Mouse (Mus musculus) G1E (cell line): ENCODE measurements around the gene Dysf.

Experiments used
- GATA2 ChIP-seq: IDR thresholded peaks from 2 replicates; pipeline ENCODE4 v1.6.1; 2012; ENCODE audit warnings: low read depth, low read length, inconsistent platforms, borderline replicate concordance
- TAL1 ChIP-seq: conservative IDR thresholded peaks from 2 replicates; pipeline ENCODE4 v1.6.1; 2012; ENCODE audit warnings: low read depth, low read length, inconsistent platforms, mixed read lengths

- TF ChIP-seq GATA2 (no peak), TAL1 (no peak)
Observed at GRCm38 (mm10) chr6:84119731-84120530, 111.5 kb downstream of the Dysf start.
